Mouse (Mus musculus): ENCODE data around the gene Ppme1. TPM values are rescaled to one million over a fixed set of nuclear protein-coding genes. Genes with fewer than 3 reads are reported as not detected.

Gene Ppme1
- 100 to 1,000 TPM; 141 to 145 TPM for total RNA-seq (2021)

GRCm38 (mm10) chr7:100371495-100372451 is at the start of gene Ppme1, which contains the start of gene C2cd3:
Ppme1 (minus strand) TSS chr7:100372307.
C2cd3 (plus strand) TSS chr7:100372233.
- peak; percentile 96 to 97 for DNase-seq (ENCODE audit: extremely low spot score in 1 of 2, low spot score in 1 of 2)

GRCm38 (mm10) chr7:100408684-100409083 is 36.6 kb upstream of the Ppme1 start:
- DNase-seq (ENCODE audit: extremely low spot score in 1 of 2, low spot score in 1 of 2): no peak

GRCm38 (mm10) chr7:100407677-100408076 is 35.6 kb upstream of the Ppme1 start:
- no peak for DNase-seq (ENCODE audit: extremely low spot score in 1 of 2, low spot score in 1 of 2)

GRCm38 (mm10) chr7:100402715-100403114 is 30.6 kb upstream of the Ppme1 start:
- no peak for DNase-seq (ENCODE audit: extremely low spot score in 1 of 2, low spot score in 1 of 2)

GRCm38 (mm10) chr7:100400899-100401539 is 28.9 kb upstream of the Ppme1 start:
- DNase-seq (ENCODE audit: extremely low spot score in 1 of 2, low spot score in 1 of 2): no peak

- no peak for DNase-seq (ENCODE audit: extremely low spot score in 1 of 2, low spot score in 1 of 2)
Observed at GRCm38 (mm10) chr7:100399231-100399913, 27.3 kb upstream of the Ppme1 start.

GRCm38 (mm10) chr7:100392265-100392664 is 20.2 kb upstream of the Ppme1 start:
- DNase-seq (ENCODE audit: extremely low spot score in 1 of 2, low spot score in 1 of 2): peak; percentile 11 to 13

GRCm38 (mm10) chr7:100390166-100390565 is 18.1 kb upstream of the Ppme1 start:
- no peak for DNase-seq (ENCODE audit: extremely low spot score in 1 of 2, low spot score in 1 of 2)

- DNase-seq (ENCODE audit: extremely low spot score in 1 of 2, low spot score in 1 of 2): no peak
Observed at GRCm38 (mm10) chr7:100388174-100388573, 16.1 kb upstream of the Ppme1 start.

GRCm38 (mm10) chr7:100383207-100383606 is 11.1 kb upstream of the Ppme1 start:
- no peak for DNase-seq (ENCODE audit: extremely low spot score in 1 of 2, low spot score in 1 of 2)

- no peak for DNase-seq (ENCODE audit: extremely low spot score in 1 of 2, low spot score in 1 of 2)
Observed at GRCm38 (mm10) chr7:100381161-100381560, 9.1 kb upstream of the Ppme1 start.

GRCm38 (mm10) chr7:100378257-100378656 is 6.2 kb upstream of the Ppme1 start:
- DNase-seq (ENCODE audit: extremely low spot score in 1 of 2, low spot score in 1 of 2): no peak

GRCm38 (mm10) chr7:100372452-100372980 is 409 bp upstream of the Ppme1 start:
- DNase-seq (ENCODE audit: extremely low spot score in 1 of 2, low spot score in 1 of 2): no peak

- DNase-seq (ENCODE audit: extremely low spot score in 1 of 2, low spot score in 1 of 2): no peak
Observed at GRCm38 (mm10) chr7:100364888-100365287, 7.2 kb downstream of the Ppme1 start.

GRCm38 (mm10) chr7:100363162-100363561 is 8.9 kb downstream of the Ppme1 start:
- DNase-seq (ENCODE audit: extremely low spot score in 1 of 2, low spot score in 1 of 2): no peak

GRCm38 (mm10) chr7:100357856-100358255 is 14.3 kb downstream of the Ppme1 start:
- DNase-seq (ENCODE audit: extremely low spot score in 1 of 2, low spot score in 1 of 2): no peak

GRCm38 (mm10) chr7:100356768-100357167 is 15.3 kb downstream of the Ppme1 start:
- DNase-seq (ENCODE audit: extremely low spot score in 1 of 2, low spot score in 1 of 2): no peak

- no peak for DNase-seq (ENCODE audit: extremely low spot score in 1 of 2, low spot score in 1 of 2)
Observed at GRCm38 (mm10) chr7:100356324-100356723, 15.8 kb downstream of the Ppme1 start.

- DNase-seq (ENCODE audit: extremely low spot score in 1 of 2, low spot score in 1 of 2): no peak
Observed at GRCm38 (mm10) chr7:100354984-100355383, 17.1 kb downstream of the Ppme1 start.

GRCm38 (mm10) chr7:100335921-100336320 is 36.2 kb downstream of the Ppme1 start:
- no peak for DNase-seq (ENCODE audit: extremely low spot score in 1 of 2, low spot score in 1 of 2)

GRCm38 (mm10) chr7:100331269-100331668 is 40.8 kb downstream of the Ppme1 start:
- no peak for DNase-seq (ENCODE audit: extremely low spot score in 1 of 2, low spot score in 1 of 2)

Data from layer of hippocampus, postnatal 25 days (tissue).